Mouse (Mus musculus): Measurements from ENCODE around the gene Jmjd8. TPM values are rescaled to one million over a fixed set of nuclear protein-coding genes. Genes with fewer than 3 reads are reported as not detected.

Jmjd8 gene
- polyA plus RNA-seq, 1 experiment = 65.8 TPM

GRCm38 (mm10) chr17:25880196-25880910 lies 51.7 kb downstream of the Jmjd8 start, which contains the start of gene Wfikkn1:
Gene Wfikkn1 (minus strand): TSS chr17:25880858.
- peaks cover 24% of the 10 kb centered on the region for H3K4me1 ChIP-seq (ENCODE audit: control insufficient read depth, insufficient read depth, low read length)
- DNase-seq = peak in 1 of 2 experiments; percentile 30
- no peaks in the 10 kb centered on the region for H3K27me3 ChIP-seq (ENCODE audit: control insufficient read depth, insufficient read depth, low read length)
- H3K27ac ChIP-seq (ENCODE audit: insufficient read depth, low read length) = peak within 1 kb of the TSS; percentile 43
- 30% methylated on average over 5 of the region's 5 CpGs for WGBS
- no peak within 1 kb of the TSS for H3K4me3 ChIP-seq (replicated peaks; ENCODE audit: insufficient read depth, low read depth, low read length)
- TF ChIP-seq POLR2A (IDR thresholded peaks at IDR 0.05; ENCODE audit: borderline replicate concordance, insufficient read depth, low read length) (no peak), CTCF (IDR thresholded peaks at IDR 0.05; ENCODE audit: borderline replicate concordance, insufficient read depth, low read depth, low read length) (no peak)

- Histone ChIP-seq H3K4me1 (ENCODE audit: control insufficient read depth, insufficient read depth, low read length) (peaks cover 24% of the 10 kb centered on the region), H3K4me3 (replicated peaks; ENCODE audit: insufficient read depth, low read depth, low read length) (no peak overlapping the region), H3K27ac (ENCODE audit: insufficient read depth, low read length) (peak overlapping the region; percentile 43), H3K27me3 (ENCODE audit: control insufficient read depth, insufficient read depth, low read length) (no peaks in the 10 kb centered on the region)
- DNase-seq = peak in 1 of 2 experiments; percentile 34
- 27% methylated on average over 5 of the region's 5 CpGs for WGBS
- TF ChIP-seq POLR2A (IDR thresholded peaks at IDR 0.05; ENCODE audit: borderline replicate concordance, insufficient read depth, low read length) = no peak
- no peak for TF ChIP-seq CTCF (IDR thresholded peaks at IDR 0.05; ENCODE audit: borderline replicate concordance, insufficient read depth, low read depth, low read length)
These were observed 52.4 kb downstream of the Jmjd8 start for GRCm38 (mm10) chr17:25880913-25881641.

Other genes with a start within 250 kb of the Jmjd8 start
- 18.6 and 19.1 TPM in 2 replicates for gene Lmf1, start 249.8 kb upstream of the Jmjd8 start, polyA plus RNA-seq (2012; rRNA removed)
- 489 and 519 TPM in 2 replicates for gene Gng13, start 111.7 kb upstream of the Jmjd8 start, polyA plus RNA-seq (2012; rRNA removed)
- 3.7 and 4.1 TPM in 2 replicates for gene Chtf18, start 101.4 kb upstream of the Jmjd8 start, polyA plus RNA-seq (2012; rRNA removed)
- gene Rpusd1, start 101.2 kb upstream of the Jmjd8 start, polyA plus RNA-seq (2012; rRNA removed) = 96.4 and 97.4 TPM in 2 replicates
- 0.73 and 1.1 TPM in 2 replicates for gene Mslnl, start 92.8 kb upstream of the Jmjd8 start, polyA plus RNA-seq (2012; rRNA removed)
- 0.21 and 0.38 TPM in 2 replicates for gene Msln, start 74.5 kb upstream of the Jmjd8 start, polyA plus RNA-seq (2012; rRNA removed)
- gene Narfl, start 55.1 kb upstream of the Jmjd8 start, polyA plus RNA-seq (2012; rRNA removed) = 43.5 and 45.5 TPM in 2 replicates
- 340 and 348 TPM in 2 replicates for gene Haghl, start 43.2 kb upstream of the Jmjd8 start, polyA plus RNA-seq (2012; rRNA removed)
- gene Ccdc78, start 42.3 kb upstream of the Jmjd8 start, polyA plus RNA-seq (2012; rRNA removed) = 0.47 and 0.79 TPM in 2 replicates
- 167 and 178 TPM in 2 replicates for gene Fam173a, start 36.0 kb upstream of the Jmjd8 start, polyA plus RNA-seq (2012; rRNA removed)
- gene AC134908.4, start 33.2 kb upstream of the Jmjd8 start, polyA plus RNA-seq (2012; rRNA removed) = 3.3 and 5.0 TPM in 2 replicates
- gene Metrn, start 31.7 kb upstream of the Jmjd8 start, polyA plus RNA-seq (2012; rRNA removed) = 534 and 542 TPM in 2 replicates
- 187 and 207 TPM in 2 replicates for gene Fbxl16, start 19.8 kb upstream of the Jmjd8 start, polyA plus RNA-seq (2012; rRNA removed)
- 32.8 and 34.2 TPM in 2 replicates for gene Wdr24, start 5.2 kb upstream of the Jmjd8 start, polyA plus RNA-seq (2012; rRNA removed)
- 326 and 333 TPM in 2 replicates for gene Stub1, start 4.5 kb downstream of the Jmjd8 start, polyA plus RNA-seq (2012; rRNA removed)
- gene Rhbdl1, start 8.4 kb downstream of the Jmjd8 start, polyA plus RNA-seq (2012; rRNA removed) = 111 and 119 TPM in 2 replicates
- 42.9 and 45.9 TPM in 2 replicates for gene Gm20683, start 12.9 kb downstream of the Jmjd8 start, polyA plus RNA-seq (2012; rRNA removed)
- gene Rhot2, start 16.0 kb downstream of the Jmjd8 start, polyA plus RNA-seq (2012; rRNA removed) = 105 and 121 TPM in 2 replicates
- 21.6 and 26.9 TPM in 2 replicates for gene Wdr90, start 32.6 kb downstream of the Jmjd8 start, polyA plus RNA-seq (2012; rRNA removed)
- gene Mcrip2, start 39.9 kb downstream of the Jmjd8 start, polyA plus RNA-seq (2012; rRNA removed) = 31.9 and 34.1 TPM in 2 replicates
- 110 and 116 TPM in 2 replicates for gene Mettl26, start 46.2 kb downstream of the Jmjd8 start, polyA plus RNA-seq (2012; rRNA removed)
- gene Wfikkn1, start 52.0 kb downstream of the Jmjd8 start, polyA plus RNA-seq (2012; rRNA removed) = 0.95 and 1.1 TPM in 2 replicates
- gene Rab40c, start 90.9 kb downstream of the Jmjd8 start, polyA plus RNA-seq (2012; rRNA removed) = 70.0 and 74.6 TPM in 2 replicates
- gene Pigq, start 116.1 kb downstream of the Jmjd8 start, polyA plus RNA-seq (2012; rRNA removed) = 170 and 191 TPM in 2 replicates
- 1.9 and 2.5 TPM in 2 replicates for gene Nhlrc4, start 116.1 kb downstream of the Jmjd8 start, polyA plus RNA-seq (2012; rRNA removed)
- gene A930017K11Rik, start 123.7 kb downstream of the Jmjd8 start, polyA plus RNA-seq (2012; rRNA removed) = 13.4 and 14.0 TPM in 2 replicates
- 88.7 and 92.8 TPM in 2 replicates for gene Capn15, start 156.9 kb downstream of the Jmjd8 start, polyA plus RNA-seq (2012; rRNA removed)
- gene Rab11fip3, start 240.7 kb downstream of the Jmjd8 start, polyA plus RNA-seq (2012; rRNA removed) = 81.8 and 82.9 TPM in 2 replicates

Measured in cerebellum, adult 2 months (tissue).